Mouse (Mus musculus) right cerebral cortex, postnatal 36 days (tissue): Measurements from ENCODE around the gene Dbnl.

Source experiments
- DNase-seq, 2 experiments: peaks; one replicate each; pipeline ENCODE4 v3.0.0; 2022; ENCODE audit warnings: low spot score in 2 of 2, mixed read lengths in 1 of 2

Dbnl gene

DNA sequence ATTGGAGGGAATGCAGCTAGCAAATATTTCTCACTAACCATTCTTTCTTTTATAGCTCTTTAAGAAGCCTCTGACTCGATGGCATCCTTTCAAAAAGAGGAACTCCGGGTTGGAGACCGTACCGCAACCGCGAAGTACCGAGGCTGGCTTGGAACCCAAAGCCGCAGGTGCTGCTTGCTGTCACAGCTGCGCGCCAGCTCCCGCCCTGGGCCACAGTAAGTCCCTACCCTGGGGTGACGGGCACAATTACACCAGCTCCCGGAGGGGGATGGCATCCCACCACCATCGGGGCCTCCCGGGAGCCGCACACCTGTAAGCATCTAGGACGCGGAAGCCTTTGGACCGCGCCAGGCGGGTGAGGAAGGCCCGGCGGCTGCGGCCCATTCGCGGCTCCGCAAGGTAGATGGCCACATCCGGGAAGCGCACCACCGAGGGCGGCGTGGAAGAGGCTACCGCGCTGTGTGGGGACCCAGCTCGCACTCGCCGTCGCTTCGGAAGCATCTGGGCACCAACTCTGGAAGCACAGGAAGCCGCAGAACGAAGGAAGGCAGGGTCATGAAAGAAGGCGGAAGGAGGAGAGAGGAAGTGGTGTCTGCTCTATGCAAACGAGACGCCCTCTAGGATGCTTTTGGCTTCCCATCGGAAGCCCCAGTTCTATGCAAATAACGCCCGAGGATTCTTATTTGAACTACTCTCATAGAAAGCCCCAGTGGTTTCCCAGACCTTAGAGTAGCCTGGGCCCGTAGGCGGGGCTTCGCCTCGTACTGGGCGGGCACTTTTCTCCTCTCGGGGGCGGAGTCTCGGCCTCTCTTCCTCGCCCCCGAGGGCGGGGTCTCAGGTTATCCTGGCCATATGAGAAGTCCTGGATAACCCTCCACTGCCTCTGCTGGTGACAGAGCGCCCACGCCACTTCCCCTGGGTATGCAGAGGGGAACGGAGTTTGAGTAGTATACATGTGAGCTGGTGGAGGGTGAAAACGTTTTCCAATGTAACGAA lies 49.3 kb downstream of the Dbnl start, which contains the start of gene Polm:
Gene Polm, minus strand, starts transcription at position 766 of the 996 bp plus-strand sequence.
- peak; percentile 77 to 83 for DNase-seq

DNA sequence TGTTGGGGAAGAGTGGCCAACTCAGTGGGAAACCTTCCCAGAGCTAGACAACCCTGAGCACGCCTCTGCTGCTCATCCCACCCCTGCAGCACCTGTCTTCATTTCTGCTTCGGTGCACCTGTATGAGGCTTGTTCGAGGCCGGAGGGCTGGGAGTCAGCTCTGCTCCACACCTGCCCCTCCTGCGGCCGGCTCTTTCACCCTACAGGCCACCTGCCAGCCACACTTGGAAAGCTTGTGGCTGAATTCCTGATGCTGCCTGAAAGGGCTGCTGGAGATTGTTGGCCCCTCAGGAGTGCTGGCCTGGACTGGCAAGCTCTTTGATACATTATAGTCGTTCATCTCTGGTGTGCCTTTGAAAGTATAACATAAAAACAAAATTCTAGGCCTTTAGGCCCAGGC lies 52.1 kb downstream of the Dbnl start:
- DNase-seq, result no peak

DNA sequence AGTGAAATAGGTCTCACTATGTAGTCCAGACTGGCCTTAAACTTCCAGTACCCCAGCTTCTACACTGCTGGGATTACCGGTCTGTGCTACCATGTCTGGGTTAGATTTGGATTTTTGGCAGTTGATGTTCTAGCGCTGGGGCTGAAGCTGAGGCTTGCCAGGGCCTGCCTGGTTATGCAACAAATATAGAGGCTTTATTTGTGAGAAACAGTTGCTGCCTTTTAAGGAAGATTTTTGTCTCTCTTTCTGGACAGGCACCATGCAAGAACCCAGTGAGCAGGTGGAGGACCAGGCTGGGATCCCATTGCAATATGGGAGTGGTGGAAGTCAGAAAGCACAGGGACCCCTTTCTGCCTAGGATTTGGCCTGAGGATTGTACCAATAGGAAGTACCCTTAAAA lies 53.5 kb downstream of the Dbnl start:
- DNase-seq, result no peak

DNA sequence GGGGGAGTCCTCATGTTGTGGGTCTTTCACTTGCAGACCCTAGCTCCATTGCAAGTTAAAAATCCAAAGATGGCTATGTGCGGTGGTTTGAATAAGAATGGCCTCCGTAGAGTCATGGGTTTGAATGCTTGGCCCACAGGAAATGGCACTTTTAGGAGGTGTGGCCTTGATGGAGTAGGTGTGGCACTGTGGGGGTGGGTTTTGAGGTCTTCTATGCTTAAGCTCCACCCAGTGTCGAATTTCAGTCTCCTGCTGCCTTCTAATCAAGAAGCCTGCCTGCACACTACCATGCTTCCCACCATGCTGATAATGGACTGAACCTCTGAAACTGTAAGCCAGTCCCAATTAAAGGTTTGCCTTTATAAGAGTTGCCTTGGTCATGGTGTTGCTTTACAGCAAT lies 54.8 kb downstream of the Dbnl start:
- DNase-seq, result no peak

DNA sequence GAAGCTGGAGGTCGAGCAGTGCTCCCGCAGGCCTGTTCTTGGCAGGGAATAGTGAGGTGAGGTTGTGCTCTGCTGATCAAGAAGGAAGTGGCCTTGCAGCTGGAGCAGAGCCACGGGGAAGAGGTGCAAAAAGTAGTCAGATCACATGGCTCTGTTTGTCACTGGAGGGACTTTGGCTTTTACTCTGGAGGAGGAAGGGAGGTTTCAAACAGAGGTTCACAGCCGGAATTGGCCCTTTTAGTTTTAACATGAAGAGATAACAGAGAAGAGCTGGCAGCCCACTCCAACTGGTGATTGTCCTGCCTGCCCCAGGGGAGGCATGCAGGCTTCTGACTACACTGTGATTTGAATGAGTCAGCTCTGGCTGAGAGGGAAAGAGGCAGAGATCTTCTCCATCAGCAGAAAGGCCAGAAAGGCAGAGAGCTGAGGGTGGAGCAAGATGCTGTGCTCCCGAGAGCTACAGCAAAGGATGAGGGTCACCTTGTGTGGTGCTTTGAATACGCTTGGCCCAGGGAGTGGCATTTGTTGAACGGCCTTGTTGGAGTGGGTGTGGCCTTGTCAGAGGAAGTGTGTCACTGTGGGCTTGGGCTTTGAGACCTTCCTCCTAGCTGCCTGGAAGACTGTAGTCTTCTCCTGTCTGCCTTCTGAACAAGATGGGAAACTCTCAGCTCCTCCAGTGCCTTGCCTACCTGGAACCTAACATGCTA lies 58.5 kb downstream of the Dbnl start:
- DNase-seq, result no peak

DNA sequence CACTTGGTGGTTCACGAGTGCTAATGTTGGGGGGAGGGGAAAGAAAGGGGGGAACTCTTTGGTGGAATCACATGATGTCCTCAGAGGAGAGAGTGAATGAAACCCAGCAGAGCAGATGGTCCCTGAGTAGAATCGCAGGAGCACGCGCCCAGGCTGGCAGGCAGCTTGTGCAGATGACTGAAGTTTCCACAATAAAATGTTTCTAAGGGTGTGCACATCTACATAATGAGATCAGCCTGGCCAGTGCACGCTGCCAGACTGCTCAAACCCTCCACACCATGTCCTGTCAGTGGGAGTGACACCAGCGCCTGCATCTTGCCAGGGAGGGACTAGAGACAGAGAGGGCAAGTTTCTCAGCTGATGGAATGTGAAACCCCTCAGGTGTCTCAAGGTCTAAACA lies 60.5 kb downstream of the Dbnl start:
- DNase-seq, result peak; percentile 56 to 64

DNA sequence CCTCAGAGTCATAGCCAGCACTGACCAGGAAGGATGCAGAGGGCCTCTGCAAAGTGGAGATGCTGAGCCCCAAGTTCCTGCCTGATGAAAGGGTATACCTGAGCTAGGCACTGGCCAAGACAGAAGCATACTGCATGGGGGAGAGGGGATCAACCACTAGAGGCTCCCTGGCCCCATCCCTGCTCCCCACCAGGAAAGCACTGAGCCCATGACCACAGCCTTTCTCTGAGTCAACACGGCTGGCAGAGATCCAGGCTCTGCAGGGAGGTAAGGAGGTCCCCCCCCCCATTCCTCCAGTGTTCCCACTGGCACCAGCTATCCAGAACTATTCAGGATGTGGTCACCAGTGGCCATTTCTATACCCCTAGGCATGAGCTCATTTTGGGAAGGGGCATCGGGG lies 61.0 kb downstream of the Dbnl start:
- no peak for DNase-seq

DNA sequence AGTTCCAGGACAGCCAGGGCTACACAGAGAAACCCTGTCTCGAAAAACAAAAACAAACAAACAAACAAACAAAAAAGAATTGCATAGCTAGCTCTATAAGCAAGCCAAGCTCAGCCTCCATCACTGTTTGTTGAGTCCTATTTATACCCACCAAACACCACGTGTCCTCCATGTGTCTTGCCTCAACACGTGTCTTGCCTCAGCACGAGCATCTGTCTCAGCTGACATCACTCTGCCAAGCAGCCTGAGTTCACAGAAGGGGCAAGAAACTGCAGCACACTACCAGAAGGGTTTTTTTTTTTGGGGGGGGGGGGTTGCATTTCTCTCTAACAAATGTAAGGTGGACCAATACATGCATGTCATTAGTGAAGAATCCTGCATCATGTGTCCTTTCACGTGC lies 62.2 kb downstream of the Dbnl start:
- DNase-seq, result no peak
